Mouse (Mus musculus) mouse embryonic stem cell (cell line): Measurements from ENCODE around the gene Rgs9bp.

ENCODE experiments used
- in situ Hi-C, 2 experiments: fragments of 300-500 bp; cut with MboI; formaldehyde crosslinking; loops; 1 replicate in 1 of 2; 3 replicates in 1 of 2; pipeline ENCODE4 v1.14.3; 2019 to 2020; ENCODE audit warnings: low sequenced_read_pairs in 2 of 2, low pct_unique_long_range_greater_than_20kb in 1 of 2, mixed read lengths in 1 of 2; ENCODE audit not compliant: unreplicated experiment in 1 of 2

Rgs9bp gene

GRCm38 (mm10) chr7:35585191-35586054, at the start of gene Rgs9bp:
Rgs9bp (minus strand) TSS chr7:35585582.
- in situ Hi-C loops = no loop called here

GRCm38 (mm10) chr7:35628496-35628895, 43.1 kb upstream of the Rgs9bp start:
- in situ Hi-C loops = no loop called here

- in situ Hi-C loops = no loop called here
These were observed 42.0 kb upstream of the Rgs9bp start for GRCm38 (mm10) chr7:35627371-35627770.

- in situ Hi-C loops = no loop called here
These were observed 40.7 kb upstream of the Rgs9bp start for GRCm38 (mm10) chr7:35626038-35626437.

GRCm38 (mm10) chr7:35622626-35623025, 37.2 kb upstream of the Rgs9bp start:
- in situ Hi-C loops = no loop called here

GRCm38 (mm10) chr7:35617513-35617912, 32.1 kb upstream of the Rgs9bp start:
- in situ Hi-C loops = no loop called here

GRCm38 (mm10) chr7:35609245-35609644, 23.9 kb upstream of the Rgs9bp start:
- in situ Hi-C loops = no loop called here

- in situ Hi-C loops = no loop called here
These were observed 21.4 kb upstream of the Rgs9bp start for GRCm38 (mm10) chr7:35606816-35607215.

- in situ Hi-C loops = no loop called here
These were observed 17.4 kb upstream of the Rgs9bp start for GRCm38 (mm10) chr7:35602766-35603165.

- in situ Hi-C loops = no loop called here
These were observed 15.7 kb upstream of the Rgs9bp start for GRCm38 (mm10) chr7:35601106-35601505.

GRCm38 (mm10) chr7:35600031-35600430, 14.6 kb upstream of the Rgs9bp start:
- in situ Hi-C loops = no loop called here

GRCm38 (mm10) chr7:35599492-35599891, 14.1 kb upstream of the Rgs9bp start:
- in situ Hi-C loops = no loop called here

GRCm38 (mm10) chr7:35594311-35594710, 8.9 kb upstream of the Rgs9bp start:
- in situ Hi-C loops = no loop called here

GRCm38 (mm10) chr7:35590731-35591191, 5.4 kb upstream of the Rgs9bp start:
- in situ Hi-C loops = no loop called here

GRCm38 (mm10) chr7:35589485-35589884, 4.1 kb upstream of the Rgs9bp start:
- in situ Hi-C loops = no loop called here

- in situ Hi-C loops = no loop called here
These were observed 3.5 kb upstream of the Rgs9bp start for GRCm38 (mm10) chr7:35588680-35589428.

GRCm38 (mm10) chr7:35587728-35588127, 2.3 kb upstream of the Rgs9bp start:
- in situ Hi-C loops = no loop called here

- in situ Hi-C loops = no loop called here
These were observed 1.6 kb upstream of the Rgs9bp start for GRCm38 (mm10) chr7:35586906-35587445.
